Mouse (Mus musculus): ENCODE results near the gene Foxl1. TPM values are rescaled to one million over a fixed set of nuclear protein-coding genes. Genes with fewer than 3 reads are reported as not detected.

Gene Foxl1
- polyA plus RNA-seq (2014; fragmentation: Nextera tagmentation; extraction: Ambion mirVana): 6.6 and 7.1 TPM in 2 replicates

- peak within 1 kb of the TSS; percentile 62 for H3K4me2 ChIP-seq (replicated peaks; ENCODE audit: low read depth, low read length)
- no peak for ATAC-seq (ENCODE audit: low FRiP score, low TSS enrichment)
- H3K4me3 ChIP-seq (ENCODE audit: low read length): peak within 1 kb of the TSS; percentile 40
- H3K27me3 ChIP-seq (ENCODE audit: control insufficient read depth, insufficient read depth, low read length): peaks cover 40% of the 10 kb centered on the region
- peaks cover 44% of the 10 kb centered on the region for H3K4me1 ChIP-seq (ENCODE audit: control insufficient read depth, insufficient read depth, low read length)
- H3K36me3 ChIP-seq (ENCODE audit: control insufficient read depth, insufficient read depth, low read length): peaks cover 3% of the 10 kb centered on the region; the same call in 1 of the 2 replicates
- H3K27ac ChIP-seq (ENCODE audit: low read depth, low read length): peak within 1 kb of the TSS; percentile 91
- peak within 1 kb of the TSS; percentile 68 for H3K9ac ChIP-seq (ENCODE audit: low read depth, low read length)
- H3K9me3 ChIP-seq (ENCODE audit: control insufficient read depth, low read length): no peaks in the 10 kb centered on the region
- 3% methylated on average over 43 of the region's 43 CpGs for WGBS
These were observed at the start of gene Foxl1 for GRCm38 (mm10) chr8:121127756-121128375. Gene Foxl1 (plus strand): TSS chr8:121127940.

GRCm38 (mm10) chr8:121078721-121079120 is 49.0 kb upstream of the Foxl1 start:
- Histone ChIP-seq H3K4me3 (ENCODE audit: low read length) (no peak overlapping the region), H3K27ac (ENCODE audit: low read depth, low read length) (no peak overlapping the region), H3K9ac (ENCODE audit: low read depth, low read length) (no peak overlapping the region), H3K27me3 (ENCODE audit: control insufficient read depth, insufficient read depth, low read length) (peaks cover 97% of the 10 kb centered on the region), H3K4me2 (replicated peaks; ENCODE audit: low read depth, low read length) (no peak overlapping the region), H3K36me3 (ENCODE audit: control insufficient read depth, insufficient read depth, low read length) (no peaks in the 10 kb centered on the region), H3K4me1 (ENCODE audit: control insufficient read depth, insufficient read depth, low read length) (peaks cover 6% of the 10 kb centered on the region; the same call in 1 of the 2 replicates), H3K9me3 (ENCODE audit: control insufficient read depth, low read length) (no peaks in the 10 kb centered on the region)
- WGBS: 2% methylated on average over 14 of the region's 14 CpGs
- ATAC-seq (ENCODE audit: low FRiP score, low TSS enrichment): no peak

- Histone ChIP-seq H3K27me3 (ENCODE audit: control insufficient read depth, insufficient read depth, low read length) (peaks cover 97% of the 10 kb centered on the region), H3K4me1 (ENCODE audit: control insufficient read depth, insufficient read depth, low read length) (peaks cover 10% of the 10 kb centered on the region), H3K9ac (ENCODE audit: low read depth, low read length) (no peak overlapping the region), H3K4me2 (replicated peaks; ENCODE audit: low read depth, low read length) (no peak overlapping the region), H3K27ac (ENCODE audit: low read depth, low read length) (no peak overlapping the region), H3K4me3 (ENCODE audit: low read length) (no peak overlapping the region), H3K36me3 (ENCODE audit: control insufficient read depth, insufficient read depth, low read length) (no peaks in the 10 kb centered on the region), H3K9me3 (ENCODE audit: control insufficient read depth, low read length) (no peaks in the 10 kb centered on the region)
- 2% methylated on average over 7 of the region's 7 CpGs for WGBS
- ATAC-seq (ENCODE audit: low FRiP score, low TSS enrichment): no peak
These were observed 48.5 kb upstream of the Foxl1 start for GRCm38 (mm10) chr8:121079201-121079600.

- Histone ChIP-seq H3K4me3 (ENCODE audit: low read length) (no peak overlapping the region), H3K9me3 (ENCODE audit: control insufficient read depth, low read length) (no peaks in the 10 kb centered on the region), H3K9ac (ENCODE audit: low read depth, low read length) (no peak overlapping the region), H3K27me3 (ENCODE audit: control insufficient read depth, insufficient read depth, low read length) (peaks cover 97% of the 10 kb centered on the region), H3K4me1 (ENCODE audit: control insufficient read depth, insufficient read depth, low read length) (peaks cover 17% of the 10 kb centered on the region), H3K4me2 (replicated peaks; ENCODE audit: low read depth, low read length) (no peak overlapping the region), H3K27ac (ENCODE audit: low read depth, low read length) (no peak overlapping the region), H3K36me3 (ENCODE audit: control insufficient read depth, insufficient read depth, low read length) (no peaks in the 10 kb centered on the region)
- ATAC-seq (ENCODE audit: low FRiP score, low TSS enrichment): no peak
- 3% methylated on average over 12 of the region's 12 CpGs for WGBS
These were observed 47.8 kb upstream of the Foxl1 start for GRCm38 (mm10) chr8:121079944-121080343.

GRCm38 (mm10) chr8:121080361-121081090 is 47.2 kb upstream of the Foxl1 start:
- peaks cover 97% of the 10 kb centered on the region for H3K27me3 ChIP-seq (ENCODE audit: control insufficient read depth, insufficient read depth, low read length)
- no peaks in the 10 kb centered on the region for H3K36me3 ChIP-seq (ENCODE audit: control insufficient read depth, insufficient read depth, low read length)
- ATAC-seq (ENCODE audit: low FRiP score, low TSS enrichment): no peak
- peaks cover 18% of the 10 kb centered on the region for H3K4me1 ChIP-seq (ENCODE audit: control insufficient read depth, insufficient read depth, low read length)
- no peak overlapping the region for H3K9ac ChIP-seq (ENCODE audit: low read depth, low read length)
- no peak overlapping the region for H3K27ac ChIP-seq (ENCODE audit: low read depth, low read length)
- WGBS: under 1% methylated on average over 49 of the region's 49 CpGs
- H3K4me2 ChIP-seq (replicated peaks; ENCODE audit: low read depth, low read length): peak overlapping the region; percentile 18; the same call in 1 of the 2 replicates
- 0 out of 2 replicates have a peak overlapping the region, but pooled peaks have one; percentile 11 for H3K4me3 ChIP-seq (ENCODE audit: low read length)
- H3K9me3 ChIP-seq (ENCODE audit: control insufficient read depth, low read length): no peaks in the 10 kb centered on the region

- Histone ChIP-seq H3K27ac (ENCODE audit: low read depth, low read length) (no peak overlapping the region), H3K9ac (ENCODE audit: low read depth, low read length) (no peak overlapping the region)
These were observed 46.3 kb upstream of the Foxl1 start for GRCm38 (mm10) chr8:121081398-121081797.

GRCm38 (mm10) chr8:121082218-121083092 is 45.3 kb upstream of the Foxl1 start:
- 2% methylated on average over 57 of the region's 57 CpGs for WGBS
- ATAC-seq (ENCODE audit: low FRiP score, low TSS enrichment): no peak
- Histone ChIP-seq H3K9ac (ENCODE audit: low read depth, low read length) (no peak overlapping the region), H3K36me3 (ENCODE audit: control insufficient read depth, insufficient read depth, low read length) (no peaks in the 10 kb centered on the region), H3K9me3 (ENCODE audit: control insufficient read depth, low read length) (no peaks in the 10 kb centered on the region), H3K4me3 (ENCODE audit: low read length) (peak overlapping the region; percentile 56), H3K4me1 (ENCODE audit: control insufficient read depth, insufficient read depth, low read length) (peaks cover 18% of the 10 kb centered on the region), H3K4me2 (replicated peaks; ENCODE audit: low read depth, low read length) (peak overlapping the region; percentile 97), H3K27ac (ENCODE audit: low read depth, low read length) (no peak overlapping the region), H3K27me3 (ENCODE audit: control insufficient read depth, insufficient read depth, low read length) (peaks cover 97% of the 10 kb centered on the region)

More at GRCm38 (mm10) chr8:121081398-121081797, 46.3 kb upstream of the Foxl1 start:
- ATAC-seq (ENCODE audit: low FRiP score, low TSS enrichment): no peak
- no peak overlapping the region for H3K4me3 ChIP-seq (ENCODE audit: low read length)
- no peaks in the 10 kb centered on the region for H3K36me3 ChIP-seq (ENCODE audit: control insufficient read depth, insufficient read depth, low read length)
- 1% methylated on average over 7 of the region's 7 CpGs for WGBS
- peaks cover 18% of the 10 kb centered on the region for H3K4me1 ChIP-seq (ENCODE audit: control insufficient read depth, insufficient read depth, low read length)
- H3K9me3 ChIP-seq (ENCODE audit: control insufficient read depth, low read length): no peaks in the 10 kb centered on the region
- peaks cover 97% of the 10 kb centered on the region for H3K27me3 ChIP-seq (ENCODE audit: control insufficient read depth, insufficient read depth, low read length)
- H3K4me2 ChIP-seq (replicated peaks; ENCODE audit: low read depth, low read length): no peak overlapping the region

- peak overlapping the region; percentile 97 for H3K4me2 ChIP-seq (replicated peaks; ENCODE audit: low read depth, low read length)
- H3K4me3 ChIP-seq (ENCODE audit: low read length): peak overlapping the region; percentile 56
- H3K9ac ChIP-seq (ENCODE audit: low read depth, low read length): peak overlapping the region; percentile 35
- H3K9me3 ChIP-seq (ENCODE audit: control insufficient read depth, low read length): no peaks in the 10 kb centered on the region
- H3K27me3 ChIP-seq (ENCODE audit: control insufficient read depth, insufficient read depth, low read length): peaks cover 98% of the 10 kb centered on the region
- no peaks in the 10 kb centered on the region for H3K36me3 ChIP-seq (ENCODE audit: control insufficient read depth, insufficient read depth, low read length)
- WGBS: under 1% methylated on average over 83 of the region's 89 CpGs
- peaks cover 18% of the 10 kb centered on the region for H3K4me1 ChIP-seq (ENCODE audit: control insufficient read depth, insufficient read depth, low read length)
- no peak overlapping the region for H3K27ac ChIP-seq (ENCODE audit: low read depth, low read length)
- peak; percentile 77 for ATAC-seq (ENCODE audit: low FRiP score, low TSS enrichment)
These were observed 44.4 kb upstream of the Foxl1 start for GRCm38 (mm10) chr8:121083093-121083935.

Data from kidney, embryonic 14.5 days (tissue).